Mouse (Mus musculus): ENCODE results near the gene Sgms1. TPM values are rescaled to one million over a fixed set of nuclear protein-coding genes. Genes with fewer than 3 reads are reported as not detected.

Sgms1 gene
- polyA plus RNA-seq, 1 experiment, result 42.1 TPM

DNA sequence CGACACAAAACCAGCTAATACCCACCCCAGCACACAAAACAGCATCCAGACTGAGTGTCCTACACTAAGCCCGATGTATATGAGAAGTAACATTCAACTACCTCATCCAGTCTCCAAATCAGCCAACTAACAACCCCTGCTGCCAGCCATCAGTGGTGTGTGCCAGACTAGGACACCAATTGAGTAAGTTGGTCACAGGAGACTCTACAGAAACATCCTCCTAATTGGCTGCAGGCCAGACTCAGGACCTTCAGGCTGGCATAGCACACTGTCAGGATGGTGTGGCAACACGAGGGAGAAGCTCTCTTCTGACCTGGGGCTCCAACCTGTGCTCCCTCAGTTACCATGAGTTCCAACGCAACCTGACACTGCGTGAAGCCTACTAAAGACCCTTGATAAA lies 113.3 kb downstream of the Sgms1 start:
- Histone ChIP-seq H3K4me3 (ENCODE audit: insufficient read depth, low read length) (no peak overlapping the region), H3K27ac (ENCODE audit: insufficient read depth, low read depth, low read length) (no peak overlapping the region), H3K4me1 (ENCODE audit: control insufficient read depth, insufficient read depth, low read length) (peaks cover 76% of the 10 kb centered on the region)
- TF ChIP-seq POLR2A (IDR thresholded peaks at IDR 0.05; ENCODE audit: borderline replicate concordance, low read depth, low read length) (no peak), CTCF (IDR thresholded peaks at IDR 0.05; ENCODE audit: low read depth, low read length) (no peak)

DNA sequence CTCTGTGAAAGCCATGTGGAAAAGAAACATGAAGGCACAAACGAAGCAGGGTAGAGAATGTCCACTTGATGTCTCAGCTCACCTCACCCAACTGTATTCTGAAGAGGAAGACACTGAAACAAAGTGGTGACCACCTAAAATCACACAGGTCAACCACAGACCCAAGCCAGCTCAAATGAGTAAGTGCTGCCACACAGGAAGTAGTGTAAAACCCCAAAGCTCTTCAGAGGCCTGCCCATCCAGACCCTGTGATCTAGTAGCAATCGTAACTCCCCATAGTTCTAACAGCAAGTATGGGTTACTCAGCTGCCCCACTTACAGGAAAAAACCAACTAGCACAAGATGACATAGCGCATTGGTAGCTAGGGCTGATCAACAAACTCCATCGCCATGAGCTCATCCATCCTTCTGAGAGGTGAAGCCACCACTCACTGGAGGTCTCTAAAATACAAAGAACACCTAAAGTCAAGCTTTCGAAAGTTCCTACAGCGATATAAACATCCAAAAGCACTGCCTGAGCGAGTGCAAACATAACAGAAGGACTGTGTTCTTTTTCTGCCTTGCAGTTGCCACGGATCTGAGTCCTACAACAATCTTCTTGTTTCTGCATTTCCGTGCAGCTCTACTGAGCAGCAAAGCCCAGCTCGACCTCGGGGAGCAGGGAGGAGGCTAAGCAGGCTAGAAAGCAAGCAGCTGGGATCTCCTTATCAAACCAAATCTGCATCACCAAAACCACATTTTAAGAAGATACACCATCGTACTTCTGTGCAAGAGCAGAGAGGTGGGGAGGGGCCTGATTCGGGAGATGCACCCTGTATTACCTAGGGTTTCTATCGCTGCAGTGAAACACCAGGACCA lies 114.2 kb downstream of the Sgms1 start:
- H3K27ac ChIP-seq (ENCODE audit: insufficient read depth, low read depth, low read length), result no peak overlapping the region
- H3K4me3 ChIP-seq (ENCODE audit: insufficient read depth, low read length), result no peak overlapping the region
- no peak for TF ChIP-seq CTCF (IDR thresholded peaks at IDR 0.05; ENCODE audit: low read depth, low read length)
- no peak for TF ChIP-seq POLR2A (IDR thresholded peaks at IDR 0.05; ENCODE audit: borderline replicate concordance, low read depth, low read length)
- peaks cover 67% of the 10 kb centered on the region for H3K4me1 ChIP-seq (ENCODE audit: control insufficient read depth, insufficient read depth, low read length)

- TF ChIP-seq POLR2A (IDR thresholded peaks at IDR 0.05; ENCODE audit: borderline replicate concordance, low read depth, low read length) (no peak), CTCF (IDR thresholded peaks at IDR 0.05; ENCODE audit: low read depth, low read length) (no peak)
- peaks cover 61% of the 10 kb centered on the region for H3K4me1 ChIP-seq (ENCODE audit: control insufficient read depth, insufficient read depth, low read length)
- no peak overlapping the region for H3K4me3 ChIP-seq (ENCODE audit: insufficient read depth, low read length)
- no peak overlapping the region for H3K27ac ChIP-seq (ENCODE audit: insufficient read depth, low read depth, low read length)
Observed at GRCm38 (mm10) chr19:32274145-32274544, 115.4 kb downstream of the Sgms1 start.

GRCm38 (mm10) chr19:32273714-32274113 lies 115.8 kb downstream of the Sgms1 start:
- TF ChIP-seq POLR2A (IDR thresholded peaks at IDR 0.05; ENCODE audit: borderline replicate concordance, low read depth, low read length), result no peak
- TF ChIP-seq CTCF (IDR thresholded peaks at IDR 0.05; ENCODE audit: low read depth, low read length), result no peak
- Histone ChIP-seq H3K4me3 (ENCODE audit: insufficient read depth, low read length) (no peak overlapping the region), H3K4me1 (ENCODE audit: control insufficient read depth, insufficient read depth, low read length) (peaks cover 62% of the 10 kb centered on the region), H3K27ac (ENCODE audit: insufficient read depth, low read depth, low read length) (no peak overlapping the region)

- Histone ChIP-seq H3K4me1 (ENCODE audit: control insufficient read depth, insufficient read depth, low read length) (peaks cover 60% of the 10 kb centered on the region), H3K27ac (ENCODE audit: insufficient read depth, low read depth, low read length) (no peak overlapping the region), H3K4me3 (ENCODE audit: insufficient read depth, low read length) (no peak overlapping the region)
- TF ChIP-seq CTCF (IDR thresholded peaks at IDR 0.05; ENCODE audit: low read depth, low read length) (no peak), POLR2A (IDR thresholded peaks at IDR 0.05; ENCODE audit: borderline replicate concordance, low read depth, low read length) (no peak)
Observed at GRCm38 (mm10) chr19:32272475-32273260, 116.8 kb downstream of the Sgms1 start.

DNA sequence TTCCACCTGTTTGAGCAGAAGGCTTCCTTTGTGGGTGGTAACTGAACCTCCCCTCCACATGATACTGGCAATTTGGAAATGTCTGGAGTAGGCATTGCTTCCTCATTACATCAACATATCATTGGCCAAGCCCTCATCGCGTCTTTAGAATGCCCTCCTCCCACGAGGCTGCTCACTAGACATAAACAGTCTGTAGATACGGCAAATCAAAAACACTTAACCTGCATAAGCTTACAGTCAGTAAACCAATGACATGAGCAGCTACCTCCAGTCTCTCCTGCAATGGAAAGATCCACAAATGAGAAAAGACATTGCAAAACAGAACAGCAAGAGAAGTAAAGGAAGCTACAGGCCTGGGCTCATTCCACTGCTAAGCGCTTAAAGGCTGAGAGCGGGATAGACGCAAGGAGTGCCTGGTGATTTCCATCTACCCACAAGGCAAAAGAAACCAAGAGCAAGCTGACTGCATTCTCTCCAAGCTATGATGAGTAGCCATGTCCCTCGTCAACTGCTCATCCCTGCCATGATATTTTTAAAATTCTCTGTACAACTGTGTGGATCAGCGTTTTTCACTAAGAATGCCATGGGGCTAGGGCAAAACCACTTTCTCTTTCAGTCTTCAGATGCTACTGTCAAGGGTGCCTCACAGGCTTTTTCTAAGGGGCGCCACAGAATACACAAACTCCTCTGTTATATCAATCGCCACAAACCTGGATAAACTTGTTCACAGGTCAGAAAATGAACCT lies 117.9 kb downstream of the Sgms1 start:
- Histone ChIP-seq H3K4me1 (ENCODE audit: control insufficient read depth, insufficient read depth, low read length) (peaks cover 54% of the 10 kb centered on the region), H3K27ac (ENCODE audit: insufficient read depth, low read depth, low read length) (no peak overlapping the region), H3K4me3 (ENCODE audit: insufficient read depth, low read length) (no peak overlapping the region)
- TF ChIP-seq POLR2A (IDR thresholded peaks at IDR 0.05; ENCODE audit: borderline replicate concordance, low read depth, low read length) (no peak), CTCF (IDR thresholded peaks at IDR 0.05; ENCODE audit: low read depth, low read length) (no peak)

DNA sequence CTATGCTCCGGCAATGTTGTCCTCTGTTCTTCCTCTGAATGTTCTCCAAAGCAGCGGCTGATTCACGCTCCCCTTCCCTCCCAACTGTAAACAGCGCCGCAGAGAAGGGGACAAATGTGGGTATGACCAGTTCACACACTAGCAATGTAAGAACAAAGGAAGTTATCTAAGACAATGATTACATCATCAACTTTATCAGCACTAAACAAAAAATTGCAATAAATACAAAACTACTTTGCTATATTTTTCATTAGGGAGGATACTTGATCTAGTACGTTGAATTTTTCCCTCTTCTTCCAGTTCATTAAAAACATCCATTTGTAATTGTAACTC lies 119.7 kb downstream of the Sgms1 start:
- Histone ChIP-seq H3K4me1 (ENCODE audit: control insufficient read depth, insufficient read depth, low read length) (peaks cover 44% of the 10 kb centered on the region), H3K4me3 (ENCODE audit: insufficient read depth, low read length) (no peak overlapping the region), H3K27ac (ENCODE audit: insufficient read depth, low read depth, low read length) (no peak overlapping the region)
- TF ChIP-seq CTCF (IDR thresholded peaks at IDR 0.05; ENCODE audit: low read depth, low read length) (no peak), POLR2A (IDR thresholded peaks at IDR 0.05; ENCODE audit: borderline replicate concordance, low read depth, low read length) (no peak)

- no peak for TF ChIP-seq POLR2A (IDR thresholded peaks at IDR 0.05; ENCODE audit: borderline replicate concordance, low read depth, low read length)
- TF ChIP-seq CTCF (IDR thresholded peaks at IDR 0.05; ENCODE audit: low read depth, low read length), result no peak
- no peak overlapping the region for H3K4me3 ChIP-seq (ENCODE audit: insufficient read depth, low read length)
- no peak overlapping the region for H3K27ac ChIP-seq (ENCODE audit: insufficient read depth, low read depth, low read length)
- peaks cover 44% of the 10 kb centered on the region for H3K4me1 ChIP-seq (ENCODE audit: control insufficient read depth, insufficient read depth, low read length)
Observed at GRCm38 (mm10) chr19:32269141-32269843, 120.2 kb downstream of the Sgms1 start.

DNA sequence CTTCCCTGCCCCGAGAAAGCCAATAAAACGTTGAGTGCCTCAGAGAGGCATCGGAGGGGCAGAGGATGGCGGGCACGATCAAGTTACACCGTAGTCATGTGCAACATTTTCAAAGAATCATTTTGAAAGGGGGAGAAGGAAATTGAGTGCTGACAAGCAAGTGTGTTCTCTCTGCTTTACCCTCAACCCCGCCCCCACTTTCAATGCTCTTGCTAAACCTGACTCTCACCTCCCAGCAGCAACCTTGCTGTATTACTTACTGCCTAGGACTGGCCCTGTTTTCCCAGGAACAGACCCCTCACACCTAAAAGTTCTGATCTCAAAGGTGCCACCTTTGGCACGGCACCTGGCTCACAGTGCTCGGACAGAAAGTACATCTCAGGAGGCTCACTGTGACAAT lies 121.0 kb downstream of the Sgms1 start:
- no peak overlapping the region for H3K27ac ChIP-seq (ENCODE audit: insufficient read depth, low read depth, low read length)
- H3K4me1 ChIP-seq (ENCODE audit: control insufficient read depth, insufficient read depth, low read length), result peaks cover 51% of the 10 kb centered on the region
- TF ChIP-seq CTCF (IDR thresholded peaks at IDR 0.05; ENCODE audit: low read depth, low read length) (no peak), POLR2A (IDR thresholded peaks at IDR 0.05; ENCODE audit: borderline replicate concordance, low read depth, low read length) (no peak)
- H3K4me3 ChIP-seq (ENCODE audit: insufficient read depth, low read length), result no peak overlapping the region
